10 mouse cellular contexts compared by ENCODE assay signal in genomic region chr15:102455993-102456392, GRCm38 (mm10). TPM values are rescaled to one million over a fixed set of nuclear protein-coding genes. Genes with fewer than 3 reads are reported as not detected.
A peak's percentile ranks its signal among the peaks of the same experiment; 100 is the strongest.
DNase-seq lines count a peak whose midpoint lies in the region; ATAC-seq and TF ChIP-seq lines count a peak whose summit lies in the region.
"Had no signal": no experiment of that assay in that cellular context is flagged by ENCODE, and none has a peak within 500 bp of the region (broad histone marks: within the 10 kb centered on the region; RNA-seq: fewer than 3 reads in every experiment).

No protein-coding gene starts in this region.

- TF ChIP-seq POLR2A in kidney, adult 2 months (IDR thresholded peaks at IDR 0.05; ENCODE audit: low read depth, low read length), result no peak

- no peaks in the 10 kb centered on the region for H3K9me3 ChIP-seq in kidney, embryonic 16.5 days (ENCODE audit: low read length)
- no peaks in the 10 kb centered on the region for H3K9me3 ChIP-seq in E14TG2a.4 (ENCODE audit: low read length)

- TF ChIP-seq CTCF in kidney, adult 2 months (conservative IDR thresholded peaks at IDR 0.05; ENCODE audit: insufficient read depth, insufficient read length, low read depth, low read length), result peak; percentile 59
- peak; percentile 54 for TF ChIP-seq CTCF in E14TG2a.4 (conservative IDR thresholded peaks at IDR 0.05; ENCODE audit: low read length)

- no peaks in the 10 kb centered on the region for H3K27me3 ChIP-seq in kidney, adult 2 months (replicated peaks; ENCODE audit: control insufficient read depth, insufficient read depth, low read length)
- H3K27me3 ChIP-seq in kidney, embryonic 16.5 days (ENCODE audit: insufficient read depth, low read length), result no peaks in the 10 kb centered on the region
- peaks cover 3% of the 10 kb centered on the region; the same call in 1 of the 2 replicates for H3K27me3 ChIP-seq in E14TG2a.4 (ENCODE audit: insufficient read depth, low read length)

- H3K4me1 ChIP-seq in kidney, adult 2 months (ENCODE audit: control insufficient read depth, insufficient read depth, low read length), result peaks cover 9% of the 10 kb centered on the region; the same call in 1 of the 2 replicates
- peaks cover 15% of the 10 kb centered on the region for H3K4me1 ChIP-seq in kidney, embryonic 16.5 days (ENCODE audit: insufficient read depth, low read length)
- peaks cover 73% of the 10 kb centered on the region for H3K4me1 ChIP-seq in E14TG2a.4 (replicated peaks; ENCODE audit: low read depth, low read length)

- no peaks in the 10 kb centered on the region for H3K36me3 ChIP-seq in kidney, adult 2 months (ENCODE audit: control insufficient read depth, insufficient read depth, low read length)
- no peaks in the 10 kb centered on the region for H3K36me3 ChIP-seq in kidney, embryonic 16.5 days (ENCODE audit: insufficient read depth, low read length)
- peaks cover 9% of the 10 kb centered on the region; the same call in 1 of the 2 replicates for H3K36me3 ChIP-seq in E14TG2a.4 (ENCODE audit: insufficient read depth, low read length)

- H3K27ac ChIP-seq in kidney, adult 2 months (ENCODE audit: insufficient read depth, low read depth, low read length), result no peak overlapping the region
- no peak overlapping the region for H3K27ac ChIP-seq in kidney, embryonic 16.5 days (ENCODE audit: low read length)

- ATAC-seq in kidney, embryonic 16.5 days (ENCODE audit: low FRiP score, low TSS enrichment), result no peak
- ATAC-seq in megakaryocyte-erythroid progenitor cell, adult 5-6 weeks (replicated peaks; ENCODE audit: low FRiP score, low TSS enrichment, poor library complexity, severe bottlenecking), result peak; percentile 33; the same call in 1 of the 2 replicates

- H3K4me2 ChIP-seq in kidney, embryonic 16.5 days (replicated peaks; ENCODE audit: low read depth, low read length), result no peak overlapping the region

- 44% methylated on average over 6 of the region's 6 CpGs for WGBS in kidney, adult 2 months
- 38% methylated on average over 6 of the region's 6 CpGs for WGBS in kidney, embryonic 16.5 days

- no peak overlapping the region for H3K9ac ChIP-seq in kidney, embryonic 16.5 days (replicated peaks; ENCODE audit: low read length)

- DNase-seq in kidney, adult 2 months, result no peak
- peak; percentile 70 for DNase-seq in WW6 (ENCODE audit: low read depth, low spot score)
- no peak for DNase-seq in layer of hippocampus, adult 9-11 months
- DNase-seq in kidney, adult 11 months, result no peak
- no peak for DNase-seq in frontal cortex, adult 2 months (ENCODE audit: extremely low spot score in 1 of 2, low spot score in 1 of 2)

- H3K4me3 ChIP-seq in kidney, adult 2 months (ENCODE audit: insufficient read depth, low read depth, low read length), result no peak overlapping the region
- H3K4me3 ChIP-seq in kidney, embryonic 16.5 days (ENCODE audit: low read length), result no peak overlapping the region
- no peak overlapping the region for H3K4me3 ChIP-seq in E14TG2a.4 (replicated peaks; ENCODE audit: low read length)

RNA-seq across cellular contexts. Expression of gene Prr13, which starts 2.8 kb away (rescaled TPM):
- 181 and 204 TPM in 2 replicates for polyA plus RNA-seq in kidney, adult 2 months (2012; rRNA removed)
- 81.5 and 94.9 TPM in 2 replicates for polyA plus RNA-seq in kidney, embryonic 16.5 days (2015; fragmentation: Nextera tagmentation; extraction: Ambion mirVana)
- total RNA-seq in megakaryocyte-erythroid progenitor cell, adult 5-6 weeks (2014; fragmentation: Nextera tagmentation), result 61.5 and 97.6 TPM in 2 replicates
- 50.3 and 54.5 TPM in 2 replicates for total RNA-seq in megakaryocyte-erythroid progenitor cell, adult 5-6 weeks (2017)
- 78.3 and 83.6 TPM in 2 replicates for polyA plus RNA-seq in frontal cortex, adult 2 months (2012; rRNA removed)

RNA-seq across cellular contexts. Expression of gene Amhr2, which starts 10.8 kb away (rescaled TPM):
- 0.67 and 1.4 TPM in 2 replicates for polyA plus RNA-seq in kidney, adult 2 months (2012; rRNA removed)
- polyA plus RNA-seq in kidney, embryonic 16.5 days (2015; fragmentation: Nextera tagmentation; extraction: Ambion mirVana), result 1.7 and 2.0 TPM in 2 replicates
- total RNA-seq in megakaryocyte-erythroid progenitor cell, adult 5-6 weeks (2014; fragmentation: Nextera tagmentation), result not detected in 2 replicates
- not detected in 2 replicates for total RNA-seq in megakaryocyte-erythroid progenitor cell, adult 5-6 weeks (2017)
- 1.3 and 1.6 TPM in 2 replicates for polyA plus RNA-seq in frontal cortex, adult 2 months (2012; rRNA removed)

RNA-seq across cellular contexts. Expression of gene Pcbp2, which starts 14.3 kb away (rescaled TPM):
- polyA plus RNA-seq in kidney, adult 2 months (2012; rRNA removed), result 572 and 616 TPM in 2 replicates
- polyA plus RNA-seq in kidney, embryonic 16.5 days (2015; fragmentation: Nextera tagmentation; extraction: Ambion mirVana), result 209 and 212 TPM in 2 replicates
- 749 and 832 TPM in 2 replicates for total RNA-seq in megakaryocyte-erythroid progenitor cell, adult 5-6 weeks (2014; fragmentation: Nextera tagmentation)
- total RNA-seq in megakaryocyte-erythroid progenitor cell, adult 5-6 weeks (2017), result 152 and 207 TPM in 2 replicates
- polyA plus RNA-seq in frontal cortex, adult 2 months (2012; rRNA removed), result 538 and 576 TPM in 2 replicates

RNA-seq across cellular contexts. Expression of gene Gm10337, which starts 47.5 kb away (rescaled TPM):
- not detected in 2 replicates for polyA plus RNA-seq in kidney, adult 2 months (2012; rRNA removed)
- 6.7 TPM in 1 of 2 replicates, not detected in the other for polyA plus RNA-seq in kidney, embryonic 16.5 days (2015; fragmentation: Nextera tagmentation; extraction: Ambion mirVana)
- total RNA-seq in megakaryocyte-erythroid progenitor cell, adult 5-6 weeks (2014; fragmentation: Nextera tagmentation), result not detected in 2 replicates
- not detected in 2 replicates for total RNA-seq in megakaryocyte-erythroid progenitor cell, adult 5-6 weeks (2017)
- polyA plus RNA-seq in frontal cortex, adult 2 months (2012; rRNA removed), result not detected in 2 replicates
- total RNA-seq: heart, adult 8-10 months; layer of hippocampus, adult 8-10 months had no signal

RNA-seq across cellular contexts. Expression of gene Sp1, which starts 50.0 kb away (rescaled TPM):
- 15.7 and 17.6 TPM in 2 replicates for polyA plus RNA-seq in kidney, adult 2 months (2012; rRNA removed)
- polyA plus RNA-seq in kidney, embryonic 16.5 days (2015; fragmentation: Nextera tagmentation; extraction: Ambion mirVana), result 10.6 and 11.3 TPM in 2 replicates
- 68.0 and 80.3 TPM in 2 replicates for total RNA-seq in megakaryocyte-erythroid progenitor cell, adult 5-6 weeks (2014; fragmentation: Nextera tagmentation)
- total RNA-seq in megakaryocyte-erythroid progenitor cell, adult 5-6 weeks (2017), result 45.0 and 62.2 TPM in 2 replicates
- 10.3 and 11.4 TPM in 2 replicates for polyA plus RNA-seq in frontal cortex, adult 2 months (2012; rRNA removed)
